Mouse (Mus musculus) erythroblast, embryonic 14.5 days (primary cell): Measurements from ENCODE around the gene Gpbar1. TPM values are rescaled to one million over a fixed set of nuclear protein-coding genes. Genes with fewer than 3 reads are reported as not detected.
"Not testable (repeated sequence)": the region's sequence is repeated elsewhere in the genome, so short reads cannot be mapped to it uniquely, and the experiment has no call there.

Source experiments
- H3K27me3 ChIP-seq: 2 replicates; pipeline ENCODE4 v1.6.1; 2012; ENCODE audit warnings: inconsistent platforms; ENCODE audit not compliant: control insufficient read depth
- H3K36me3 ChIP-seq: 2 replicates; pipeline ENCODE4 v1.6.1; 2012; ENCODE audit warnings: mild to moderate bottlenecking, inconsistent platforms; ENCODE audit not compliant: control insufficient read depth
- H3K4me1 ChIP-seq: 2 replicates; pipeline ENCODE4 v1.6.1; 2012; ENCODE audit warnings: inconsistent platforms; ENCODE audit not compliant: control insufficient read depth
- H3K4me3 ChIP-seq: replicated peaks from 2 replicates; pipeline ENCODE3; 2012; ENCODE audit warnings: moderate library complexity, mild to moderate bottlenecking, inconsistent platforms
- H3K9me3 ChIP-seq: 2 replicates; pipeline ENCODE4 v1.6.1; 2012; ENCODE audit warnings: low read length, inconsistent platforms, mixed read lengths; ENCODE audit not compliant: control insufficient read depth
- GATA1 ChIP-seq: IDR thresholded peaks from 2 replicates; pipeline ENCODE4 v1.6.1; 2012; ENCODE audit warnings: low read length, inconsistent platforms, mixed read lengths
- TAL1 ChIP-seq: IDR thresholded peaks from 3 replicates; pipeline ENCODE4 v1.6.1; 2012; ENCODE audit warnings: low read length, inconsistent platforms, mixed read lengths
- polyA plus RNA-seq: library from polyadenylated mRNA; stranded (reverse); fragments of >175 nt; gene quantifications from 2 replicates; pipeline ENCODE4 v1.2.3, GENCODE M21; 2012

Gpbar1 gene
- polyA plus RNA-seq, 1 experiment, result not detected

GRCm38 (mm10) chr1:74282896-74283625 lies 4.7 kb downstream of the Gpbar1 start:
- Histone ChIP-seq H3K27me3 (no peaks in the 10 kb centered on the region), H3K4me3 (no peak overlapping the region), H3K36me3 (peaks cover 53% of the 10 kb centered on the region), H3K9me3 (no peaks in the 10 kb centered on the region), H3K4me1 (peaks cover 45% of the 10 kb centered on the region)
- no peak for TF ChIP-seq GATA1
- TF ChIP-seq TAL1, result no peak

- Histone ChIP-seq H3K4me1 (peaks cover 53% of the 10 kb centered on the region), H3K4me3 (peak overlapping the region; percentile 83), H3K9me3 (no peaks in the 10 kb centered on the region), H3K36me3 (peaks cover 60% of the 10 kb centered on the region), H3K27me3 (no peaks in the 10 kb centered on the region)
- no peak for TF ChIP-seq TAL1
- no peak for TF ChIP-seq GATA1
Observed at GRCm38 (mm10) chr1:74283686-74284463, 5.5 kb downstream of the Gpbar1 start.

GRCm38 (mm10) chr1:74284543-74285160 lies 6.3 kb downstream of the Gpbar1 start, which contains the start of the genes Aamp and Pnkd:
Aamp (minus strand) TSS chr1:74284738.
Pnkd (plus strand) TSS chr1:74284930.
- Histone ChIP-seq H3K27me3 (no peaks in the 10 kb centered on the region), H3K4me3 (peak within 1 kb of the TSS; percentile 83), H3K36me3 (peaks cover 61% of the 10 kb centered on the region), H3K9me3 (no peaks in the 10 kb centered on the region), H3K4me1 (peaks cover 56% of the 10 kb centered on the region)
- TF ChIP-seq GATA1, result no peak
- TF ChIP-seq TAL1, result no peak

- Histone ChIP-seq H3K4me1 (peaks cover 56% of the 10 kb centered on the region), H3K36me3 (peaks cover 61% of the 10 kb centered on the region), H3K4me3 (peak overlapping the region; percentile 83), H3K9me3 (no peaks in the 10 kb centered on the region), H3K27me3 (no peaks in the 10 kb centered on the region)
- TF ChIP-seq TAL1, result no peak
- TF ChIP-seq GATA1, result no peak
Observed at GRCm38 (mm10) chr1:74285212-74286010, 7.1 kb downstream of the Gpbar1 start.

- not testable (repeated sequence) for H3K27me3 ChIP-seq, H3K4me3 ChIP-seq, H3K9me3 ChIP-seq
- Histone ChIP-seq H3K4me1 (peaks cover 51% of the 10 kb centered on the region), H3K36me3 (peaks cover 59% of the 10 kb centered on the region)
Observed at GRCm38 (mm10) chr1:74286869-74287607, 8.7 kb downstream of the Gpbar1 start.

GRCm38 (mm10) chr1:74288327-74288726 lies 10.0 kb downstream of the Gpbar1 start:
- TF ChIP-seq TAL1 (no peak), GATA1 (no peak)
- no peaks in the 10 kb centered on the region for H3K9me3 ChIP-seq
- H3K4me3 ChIP-seq, result no peak overlapping the region
- H3K27me3 ChIP-seq, result no peaks in the 10 kb centered on the region
- H3K36me3 ChIP-seq, result peaks cover 59% of the 10 kb centered on the region
- peaks cover 48% of the 10 kb centered on the region for H3K4me1 ChIP-seq

- Histone ChIP-seq H3K4me1 (peaks cover 50% of the 10 kb centered on the region), H3K36me3 (peaks cover 68% of the 10 kb centered on the region), H3K4me3 (no peak overlapping the region), H3K27me3 (no peaks in the 10 kb centered on the region), H3K9me3 (no peaks in the 10 kb centered on the region)
- TF ChIP-seq TAL1, result no peak
- no peak for TF ChIP-seq GATA1
Observed at GRCm38 (mm10) chr1:74289248-74289647, 10.9 kb downstream of the Gpbar1 start.

- no peak overlapping the region for H3K4me3 ChIP-seq
- peaks cover 71% of the 10 kb centered on the region for H3K36me3 ChIP-seq
- TF ChIP-seq TAL1 (no peak), GATA1 (no peak)
- H3K4me1 ChIP-seq, result peaks cover 53% of the 10 kb centered on the region
- no peaks in the 10 kb centered on the region for H3K9me3 ChIP-seq
- no peaks in the 10 kb centered on the region for H3K27me3 ChIP-seq
Observed at GRCm38 (mm10) chr1:74289740-74290139, 11.4 kb downstream of the Gpbar1 start.
